Mouse (Mus musculus) heart, embryonic 10.5 days (tissue): ENCODE results near the gene Pipox. TPM values are rescaled to one million over a fixed set of nuclear protein-coding genes. Genes with fewer than 3 reads are reported as not detected.
A peak's percentile ranks its signal among the peaks of the same experiment; 100 is the strongest.

ENCODE experiments used
- DNase-seq: peaks from one replicate; pipeline ENCODE4 v3.0.0-alpha.2; 2017; ENCODE audit warnings: low spot score
- H3K27ac ChIP-seq: fragments of 300-500 bp; sonication (generic); 2 replicates; pipeline ENCODE4 v1.5.1; 2016; ENCODE audit warnings: mild to moderate bottlenecking
- H3K27me3 ChIP-seq: fragments of 300-500 bp; sonication (generic); 2 replicates; pipeline ENCODE4 v1.6.1; 2016; ENCODE audit warnings: mild to moderate bottlenecking; ENCODE audit not compliant: poor library complexity, insufficient read depth, severe bottlenecking
- H3K36me3 ChIP-seq: fragments of 300-500 bp; sonication (generic); 2 replicates; pipeline ENCODE4 v1.6.1; 2016; ENCODE audit warnings: mild to moderate bottlenecking, moderate library complexity
- H3K4me1 ChIP-seq: fragments of 300-500 bp; sonication (generic); 2 replicates; pipeline ENCODE4 v1.6.1; 2016; ENCODE audit warnings: mild to moderate bottlenecking
- H3K4me3 ChIP-seq: fragments of 300-500 bp; sonication (generic); 2 replicates; pipeline ENCODE4 v1.5.1; 2016; ENCODE audit warnings: mild to moderate bottlenecking, moderate library complexity
- H3K9me3 ChIP-seq: fragments of 300-500 bp; sonication (generic); 2 replicates; pipeline ENCODE4 v1.6.1; 2016; ENCODE audit warnings: mild to moderate bottlenecking, moderate library complexity
- WGBS: fragments of 180-500 bp; shearing (Covaris S2); methylation state at CpG from one replicate; pipeline ENCODE4 v1.1.7; 2016; 5-methylcytosine and 5-hydroxymethylcytosine counted together
- polyA plus RNA-seq: library from polyadenylated mRNA; unstranded; fragments of >200 nt; fragmentation: Nextera tagmentation; extraction: Ambion mirVana; gene quantifications from 2 replicates; pipeline ENCODE4 v1.2.1, GENCODE M21; 2016

The Pipox gene
- polyA plus RNA-seq, 1 experiment from 2014 or later: 3.0 TPM

- no peak overlapping the region for H3K4me3 ChIP-seq
- H3K9me3 ChIP-seq: no peaks in the 10 kb centered on the region
- H3K27me3 ChIP-seq: peaks cover 20% of the 10 kb centered on the region
- no peak for DNase-seq
- H3K36me3 ChIP-seq: peaks cover 72% of the 10 kb centered on the region
- no peak overlapping the region for H3K27ac ChIP-seq
- 59% methylated on average over 12 of the region's 12 CpGs for WGBS
- H3K4me1 ChIP-seq: peaks cover 31% of the 10 kb centered on the region
Observed at GRCm38 (mm10) chr11:77864771-77865170, 29.1 kb downstream of the Pipox start.

- peaks cover 38% of the 10 kb centered on the region for H3K27me3 ChIP-seq
- no peak overlapping the region for H3K27ac ChIP-seq
- no peaks in the 10 kb centered on the region for H3K9me3 ChIP-seq
- peaks cover 40% of the 10 kb centered on the region for H3K4me1 ChIP-seq
- WGBS: 85% methylated on average over 7 of the region's 7 CpGs
- H3K36me3 ChIP-seq: peaks cover 88% of the 10 kb centered on the region
- no peak overlapping the region for H3K4me3 ChIP-seq
- DNase-seq: no peak
Observed at GRCm38 (mm10) chr11:77862887-77863286, 31.0 kb downstream of the Pipox start.

DNA sequence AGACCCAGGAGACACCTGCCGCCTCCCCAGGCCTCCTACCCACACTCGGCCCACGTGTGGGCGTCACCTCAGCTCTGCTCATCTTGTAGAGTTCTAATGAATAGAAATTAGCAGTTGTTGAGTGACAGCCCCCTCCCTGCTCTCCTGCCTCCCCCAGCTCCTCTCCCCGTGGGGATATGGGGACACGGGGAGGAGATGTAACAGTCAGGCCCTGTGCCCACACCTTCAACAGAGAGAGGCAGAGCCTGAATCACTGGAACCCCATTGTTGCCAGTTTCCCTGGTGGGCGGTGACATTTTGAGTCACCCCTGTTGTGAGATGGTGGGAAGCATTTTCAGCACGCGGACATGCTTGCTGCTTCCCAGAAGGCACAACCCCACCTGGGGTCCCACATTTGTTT lies 32.9 kb downstream of the Pipox start:
- no peaks in the 10 kb centered on the region for H3K9me3 ChIP-seq
- peaks cover 29% of the 10 kb centered on the region for H3K4me1 ChIP-seq
- WGBS: 78% methylated on average over 9 of the region's 9 CpGs
- H3K27me3 ChIP-seq: peaks cover 42% of the 10 kb centered on the region
- H3K27ac ChIP-seq: no peak overlapping the region
- no peak for DNase-seq
- peaks cover 92% of the 10 kb centered on the region for H3K36me3 ChIP-seq
- no peak overlapping the region for H3K4me3 ChIP-seq

- 54% methylated on average over 9 of the region's 9 CpGs for WGBS
- Histone ChIP-seq H3K4me1 (peaks cover 40% of the 10 kb centered on the region), H3K9me3 (no peaks in the 10 kb centered on the region), H3K27ac (peak overlapping the region; percentile 56; the same call in 1 of the 2 replicates), H3K4me3 (no peak overlapping the region), H3K36me3 (peaks cover 92% of the 10 kb centered on the region), H3K27me3 (peaks cover 39% of the 10 kb centered on the region; the same call in 1 of the 2 replicates)
- DNase-seq: no peak
Observed at GRCm38 (mm10) chr11:77858589-77858988, 35.3 kb downstream of the Pipox start.

- Histone ChIP-seq H3K27me3 (peaks cover 39% of the 10 kb centered on the region; the same call in 1 of the 2 replicates), H3K4me1 (peaks cover 40% of the 10 kb centered on the region), H3K36me3 (peaks cover 97% of the 10 kb centered on the region)
Observed at GRCm38 (mm10) chr11:77857089-77857488, 36.8 kb downstream of the Pipox start.

DNA sequence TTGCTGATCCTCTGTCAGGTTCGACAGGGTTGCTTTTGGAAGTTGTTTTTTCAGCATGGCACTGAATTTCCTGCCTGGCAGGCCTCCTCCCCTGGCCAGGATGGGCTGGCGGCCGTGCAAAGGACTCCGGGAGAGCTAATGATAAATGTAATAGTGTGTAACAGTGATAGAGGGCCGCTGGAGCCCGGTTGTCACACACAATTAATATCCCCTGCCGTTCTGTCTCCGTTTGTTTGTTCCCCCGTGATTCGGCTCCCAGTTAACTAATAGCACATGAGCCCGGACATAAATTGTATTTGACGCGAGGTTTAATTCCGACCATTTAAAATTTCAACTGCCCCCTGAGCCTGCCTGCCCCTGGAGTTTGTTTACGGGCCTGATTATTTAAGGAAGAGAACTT lies 38.5 kb downstream of the Pipox start:
- Histone ChIP-seq H3K36me3 (peaks cover 97% of the 10 kb centered on the region), H3K9me3 (no peaks in the 10 kb centered on the region), H3K4me1 (peaks cover 53% of the 10 kb centered on the region), H3K27ac (no peak overlapping the region), H3K4me3 (no peak overlapping the region), H3K27me3 (peaks cover 34% of the 10 kb centered on the region; the same call in 1 of the 2 replicates)
- 53% methylated on average over 15 of the region's 15 CpGs for WGBS
- no peak for DNase-seq

More at GRCm38 (mm10) chr11:77857089-77857488, 36.8 kb downstream of the Pipox start:
- Histone ChIP-seq H3K9me3 (no peaks in the 10 kb centered on the region), H3K27ac (no peak overlapping the region), H3K4me3 (no peak overlapping the region)
- no peak for DNase-seq
- 84% methylated on average over 6 of the region's 6 CpGs for WGBS

GRCm38 (mm10) chr11:77854641-77855040 lies 39.3 kb downstream of the Pipox start:
- Histone ChIP-seq H3K4me3 (no peak overlapping the region), H3K4me1 (peaks cover 51% of the 10 kb centered on the region), H3K27ac (peak overlapping the region; percentile 13; the same call in 1 of the 2 replicates), H3K36me3 (peaks cover 97% of the 10 kb centered on the region), H3K9me3 (no peaks in the 10 kb centered on the region), H3K27me3 (peaks cover 27% of the 10 kb centered on the region; the same call in 1 of the 2 replicates)
- no peak for DNase-seq
- 48% methylated on average over 3 of the region's 3 CpGs for WGBS

GRCm38 (mm10) chr11:77852941-77853668 lies 40.8 kb downstream of the Pipox start:
- Histone ChIP-seq H3K27ac (no peak overlapping the region; the same call in 1 of the 2 replicates), H3K27me3 (peaks cover 13% of the 10 kb centered on the region; the same call in 1 of the 2 replicates), H3K4me1 (peaks cover 38% of the 10 kb centered on the region), H3K36me3 (peaks cover 97% of the 10 kb centered on the region), H3K9me3 (no peaks in the 10 kb centered on the region), H3K4me3 (no peak overlapping the region)
- 87% methylated on average over 17 of the region's 17 CpGs for WGBS
- DNase-seq: no peak

DNA sequence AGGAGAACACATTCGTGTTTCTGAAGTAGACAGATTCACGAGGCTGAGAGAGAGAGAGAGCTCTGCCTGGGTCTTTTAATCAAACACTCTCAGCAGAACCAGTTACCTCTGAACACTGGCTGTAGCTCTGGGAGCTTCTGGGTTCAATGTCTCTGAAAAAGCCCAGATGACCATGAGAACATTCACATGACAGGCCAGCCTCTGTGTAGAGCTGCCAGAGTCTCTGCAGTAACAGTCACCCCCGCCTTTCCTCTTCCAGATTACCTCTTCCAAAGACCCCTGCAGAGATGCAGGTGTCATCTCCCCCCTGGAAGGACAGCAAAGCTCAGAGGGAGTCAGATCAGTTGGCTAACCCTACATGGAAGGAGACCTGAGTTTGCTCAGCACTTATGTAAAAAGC lies 41.7 kb downstream of the Pipox start:
- WGBS: 56% methylated on average over 3 of the region's 3 CpGs
- Histone ChIP-seq H3K9me3 (no peaks in the 10 kb centered on the region), H3K4me3 (no peak overlapping the region), H3K27me3 (0 out of 2 replicates have a peak, but pooled peaks cover 4% of the 10 kb centered on the region), H3K4me1 (peaks cover 31% of the 10 kb centered on the region), H3K36me3 (peaks cover 97% of the 10 kb centered on the region), H3K27ac (no peak overlapping the region)
- DNase-seq: no peak

GRCm38 (mm10) chr11:77851483-77852010 lies 42.3 kb downstream of the Pipox start:
- peaks cover 97% of the 10 kb centered on the region for H3K36me3 ChIP-seq
- no peak for DNase-seq
- H3K27ac ChIP-seq: no peak overlapping the region
- no peaks in the 10 kb centered on the region for H3K9me3 ChIP-seq
- no peak overlapping the region for H3K4me3 ChIP-seq
- WGBS: 74% methylated on average over 6 of the region's 6 CpGs
- H3K4me1 ChIP-seq: peaks cover 31% of the 10 kb centered on the region
- no peaks in the 10 kb centered on the region for H3K27me3 ChIP-seq

DNA sequence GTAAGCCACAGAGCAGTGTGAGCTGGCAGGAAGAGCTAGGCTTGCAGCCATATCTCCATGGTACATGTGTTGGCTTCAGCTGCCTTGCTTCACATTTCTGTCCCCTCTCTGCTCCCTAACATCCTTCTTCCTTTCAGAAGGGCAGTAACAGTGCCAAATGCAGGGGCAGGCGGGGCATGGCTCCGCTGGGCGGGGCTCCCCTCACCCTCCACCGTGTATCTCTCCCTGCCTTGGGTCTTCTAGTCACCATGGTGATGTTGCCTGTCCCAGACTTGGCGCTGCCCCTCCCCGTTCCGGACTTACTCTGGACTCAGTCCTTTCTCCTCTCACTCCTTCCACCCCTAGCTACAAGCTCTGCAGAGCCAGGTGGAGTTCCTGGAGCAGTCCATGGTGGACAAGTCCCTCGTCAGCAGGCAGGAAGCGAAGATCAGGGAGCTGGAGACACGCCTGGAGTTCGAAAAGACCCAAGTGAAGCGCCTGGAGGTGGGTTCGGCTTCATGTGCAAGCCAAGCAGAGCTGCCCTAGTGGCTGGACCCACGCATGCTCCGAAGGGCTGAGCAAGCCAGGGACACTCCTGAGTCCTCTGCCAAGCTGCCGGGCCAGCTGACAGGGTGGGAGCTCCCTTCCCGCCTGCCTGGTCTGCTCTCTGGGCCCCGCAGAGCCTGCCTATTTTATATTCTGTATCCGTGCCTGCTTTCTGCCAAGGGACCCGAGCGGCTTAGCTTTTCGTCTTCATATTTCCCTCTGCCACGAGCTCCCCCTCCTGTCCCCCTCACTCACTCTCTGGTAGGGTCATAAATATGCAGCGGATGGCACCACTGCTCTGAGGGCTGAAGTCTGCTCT lies 43.3 kb downstream of the Pipox start:
- peaks cover 31% of the 10 kb centered on the region for H3K4me1 ChIP-seq
- DNase-seq: no peak
- H3K4me3 ChIP-seq: no peak overlapping the region
- no peak overlapping the region for H3K27ac ChIP-seq
- peaks cover 97% of the 10 kb centered on the region for H3K36me3 ChIP-seq
- no peaks in the 10 kb centered on the region for H3K9me3 ChIP-seq
- H3K27me3 ChIP-seq: no peaks in the 10 kb centered on the region
- WGBS: 62% methylated on average over 24 of the region's 24 CpGs

DNA sequence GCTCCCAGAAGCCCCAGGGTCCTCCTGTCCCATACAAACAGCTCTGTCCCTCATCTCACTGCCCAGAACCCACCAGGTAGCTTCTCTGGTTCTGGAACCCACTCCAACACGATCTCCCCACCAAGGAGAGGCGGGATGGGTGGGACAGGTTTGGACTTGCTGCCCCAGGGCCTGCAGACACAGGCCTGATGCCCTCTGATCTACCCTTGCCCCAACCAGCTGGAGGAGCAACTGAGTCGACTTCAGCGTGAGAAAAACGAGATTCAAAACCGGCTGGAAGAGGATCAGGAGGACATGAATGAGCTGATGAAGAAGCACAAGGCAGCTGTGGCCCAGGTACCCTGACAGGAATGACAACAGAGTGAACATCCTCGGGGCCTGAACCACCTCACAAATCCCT lies 44.7 kb downstream of the Pipox start:
- Histone ChIP-seq H3K4me3 (no peak overlapping the region), H3K9me3 (no peaks in the 10 kb centered on the region), H3K36me3 (peaks cover 97% of the 10 kb centered on the region), H3K27me3 (no peaks in the 10 kb centered on the region), H3K4me1 (peaks cover 18% of the 10 kb centered on the region), H3K27ac (0 out of 2 replicates have a peak overlapping the region, but pooled peaks have one; percentile 7)
- no peak for DNase-seq
- 67% methylated on average over 7 of the region's 7 CpGs for WGBS

- Histone ChIP-seq H3K36me3 (peaks cover 97% of the 10 kb centered on the region), H3K4me1 (peaks cover 15% of the 10 kb centered on the region), H3K27me3 (no peaks in the 10 kb centered on the region)
Observed at GRCm38 (mm10) chr11:77848131-77848530, 45.8 kb downstream of the Pipox start.

More at GRCm38 (mm10) chr11:77848131-77848530, 45.8 kb downstream of the Pipox start:
- no peaks in the 10 kb centered on the region for H3K9me3 ChIP-seq
- WGBS: 42% methylated on average over 5 of the region's 5 CpGs
- no peak overlapping the region for H3K4me3 ChIP-seq
- no peak for DNase-seq
- no peak overlapping the region for H3K27ac ChIP-seq
